Mouse (Mus musculus) kidney, embryonic 15.5 days (tissue): ENCODE results near the gene Ntm. TPM values are rescaled to one million over a fixed set of nuclear protein-coding genes. Genes with fewer than 3 reads are reported as not detected.

Experiments used
- ATAC-seq: fragments of 200-750 bp; cut with Nextera tagmentation; replicated peaks from 2 replicates; pipeline ENCODE4 v1.8.0; 2017; ENCODE audit warnings: moderate TSS enrichment; ENCODE audit not compliant: low FRiP score
- H3K27ac ChIP-seq: fragments of 300-500 bp; sonication (generic); 2 replicates; pipeline ENCODE4 v1.5.1; 2015; ENCODE audit warnings: mild to moderate bottlenecking, inconsistent platforms
- H3K27me3 ChIP-seq: fragments of 300-500 bp; sonication (generic); 2 replicates; pipeline ENCODE4 v1.6.1; 2015; ENCODE audit warnings: inconsistent platforms
- H3K36me3 ChIP-seq: fragments of 300-500 bp; sonication (generic); 2 replicates; pipeline ENCODE4 v1.6.1; 2015; ENCODE audit warnings: inconsistent platforms
- H3K4me1 ChIP-seq: fragments of 300-500 bp; sonication (generic); 2 replicates; pipeline ENCODE4 v1.6.1; 2015; ENCODE audit warnings: inconsistent platforms
- H3K4me2 ChIP-seq: fragments of 300-500 bp; sonication (generic); 2 replicates; pipeline ENCODE4 v1.6.1; 2015; ENCODE audit warnings: moderate library complexity, mild to moderate bottlenecking, inconsistent platforms
- H3K4me3 ChIP-seq: fragments of 300-500 bp; sonication (generic); replicated peaks from 2 replicates; pipeline ENCODE4 v1.5.1; 2015; ENCODE audit warnings: mild to moderate bottlenecking, inconsistent platforms
- H3K9ac ChIP-seq: fragments of 300-500 bp; sonication (generic); 2 replicates; pipeline ENCODE4 v1.6.1; 2015; ENCODE audit warnings: mild to moderate bottlenecking, inconsistent platforms
- H3K9me3 ChIP-seq: fragments of 300-500 bp; sonication (generic); replicated peaks from 2 replicates; pipeline ENCODE4 v1.6.1; 2016; ENCODE audit warnings: inconsistent platforms
- WGBS: fragments of 180-500 bp; shearing (Covaris S2); methylation state at CpG from one replicate; pipeline ENCODE4 v1.1.7; 2015; ENCODE audit warnings: mixed read lengths; 5-methylcytosine and 5-hydroxymethylcytosine counted together
- polyA plus RNA-seq: library from polyadenylated mRNA; unstranded; fragments of >200 nt; fragmentation: Nextera tagmentation; extraction: Ambion mirVana; gene quantifications from 2 replicates; pipeline ENCODE4 v1.2.1, GENCODE M21; 2015

The Ntm gene
- polyA plus RNA-seq, 1 experiment from 2014 or later: 45.5 TPM

DNA sequence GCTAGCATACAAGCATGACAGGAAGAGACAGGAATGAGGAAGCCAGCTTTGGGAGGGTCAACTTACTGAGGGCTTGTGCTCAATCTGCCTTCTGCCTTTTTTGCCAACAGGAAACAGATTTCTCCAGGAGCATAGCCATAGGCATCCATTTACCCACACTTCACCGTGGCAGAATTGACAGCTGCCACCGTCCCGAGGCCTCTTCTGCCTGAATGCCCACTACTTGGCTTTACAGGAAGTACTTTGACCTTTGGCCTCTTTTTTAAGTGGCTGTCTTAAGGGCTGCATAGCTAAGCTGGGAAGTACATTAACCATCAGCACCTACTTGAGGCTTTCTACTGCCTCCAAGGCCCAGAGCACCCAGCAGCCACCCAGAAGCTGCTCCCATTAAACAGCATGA lies 226.9 kb downstream of the Ntm start:
- Histone ChIP-seq H3K27ac (no peak overlapping the region), H3K27me3 (no peaks in the 10 kb centered on the region), H3K4me3 (no peak overlapping the region), H3K36me3 (no peaks in the 10 kb centered on the region), H3K9me3 (no peaks in the 10 kb centered on the region), H3K9ac (no peak overlapping the region), H3K4me1 (0 out of 2 replicates have a peak, but pooled peaks cover 13% of the 10 kb centered on the region), H3K4me2 (no peak overlapping the region)
- 12% methylated on average over 3 of the region's 3 CpGs for WGBS
- no peak for ATAC-seq

DNA sequence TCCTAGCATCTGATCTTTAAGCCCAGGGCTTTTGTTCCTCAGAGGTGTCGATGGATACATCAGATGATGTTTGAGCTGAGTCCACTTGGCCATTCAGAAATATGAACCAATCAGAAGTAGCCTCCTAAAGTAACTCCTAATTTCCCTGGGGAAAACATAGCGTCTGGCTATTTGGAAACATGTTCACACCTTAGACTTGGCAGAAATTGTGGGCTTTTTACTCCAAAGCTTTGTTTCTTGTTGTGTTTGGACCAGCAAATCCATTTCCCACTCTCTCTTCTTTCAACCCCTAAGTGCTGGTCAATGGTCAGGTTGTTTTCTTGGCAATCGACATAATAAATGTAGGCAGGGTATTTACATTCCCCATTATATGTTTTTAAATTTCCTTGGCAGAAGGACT lies 230.0 kb downstream of the Ntm start:
- Histone ChIP-seq H3K27me3 (no peaks in the 10 kb centered on the region), H3K9me3 (no peaks in the 10 kb centered on the region), H3K4me2 (no peak overlapping the region), H3K27ac (no peak overlapping the region), H3K9ac (no peak overlapping the region), H3K36me3 (no peaks in the 10 kb centered on the region), H3K4me3 (no peak overlapping the region), H3K4me1 (0 out of 2 replicates have a peak, but pooled peaks cover 9% of the 10 kb centered on the region)
- ATAC-seq: no peak
- WGBS: 76% methylated on average over 3 of the region's 3 CpGs

DNA sequence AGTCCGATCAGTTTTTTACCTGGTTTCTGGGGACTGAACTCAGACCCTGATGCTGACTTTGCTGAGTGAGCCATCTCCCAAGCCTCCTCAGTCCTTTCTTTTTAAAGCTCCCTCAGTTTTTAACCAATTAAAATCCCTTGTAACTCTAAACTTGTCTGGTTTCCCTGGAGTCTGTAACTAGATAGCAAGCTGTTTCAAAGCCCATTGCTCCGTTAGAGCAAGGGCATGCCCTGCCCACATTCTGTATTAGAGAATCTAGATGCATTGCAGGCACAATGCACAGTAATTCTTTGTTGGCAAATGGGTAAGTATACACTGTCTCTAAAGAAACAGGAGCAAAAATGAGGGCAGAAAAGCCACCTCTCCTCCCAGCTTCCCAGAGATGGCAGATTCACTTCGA lies 231.3 kb downstream of the Ntm start:
- Histone ChIP-seq H3K4me1 (0 out of 2 replicates have a peak, but pooled peaks cover 9% of the 10 kb centered on the region), H3K9me3 (no peaks in the 10 kb centered on the region), H3K9ac (no peak overlapping the region), H3K36me3 (no peaks in the 10 kb centered on the region), H3K4me2 (no peak overlapping the region), H3K27ac (no peak overlapping the region), H3K4me3 (no peak overlapping the region), H3K27me3 (no peaks in the 10 kb centered on the region)
- 37% methylated on average over 3 of the region's 3 CpGs for WGBS
- ATAC-seq: peak; percentile 64

DNA sequence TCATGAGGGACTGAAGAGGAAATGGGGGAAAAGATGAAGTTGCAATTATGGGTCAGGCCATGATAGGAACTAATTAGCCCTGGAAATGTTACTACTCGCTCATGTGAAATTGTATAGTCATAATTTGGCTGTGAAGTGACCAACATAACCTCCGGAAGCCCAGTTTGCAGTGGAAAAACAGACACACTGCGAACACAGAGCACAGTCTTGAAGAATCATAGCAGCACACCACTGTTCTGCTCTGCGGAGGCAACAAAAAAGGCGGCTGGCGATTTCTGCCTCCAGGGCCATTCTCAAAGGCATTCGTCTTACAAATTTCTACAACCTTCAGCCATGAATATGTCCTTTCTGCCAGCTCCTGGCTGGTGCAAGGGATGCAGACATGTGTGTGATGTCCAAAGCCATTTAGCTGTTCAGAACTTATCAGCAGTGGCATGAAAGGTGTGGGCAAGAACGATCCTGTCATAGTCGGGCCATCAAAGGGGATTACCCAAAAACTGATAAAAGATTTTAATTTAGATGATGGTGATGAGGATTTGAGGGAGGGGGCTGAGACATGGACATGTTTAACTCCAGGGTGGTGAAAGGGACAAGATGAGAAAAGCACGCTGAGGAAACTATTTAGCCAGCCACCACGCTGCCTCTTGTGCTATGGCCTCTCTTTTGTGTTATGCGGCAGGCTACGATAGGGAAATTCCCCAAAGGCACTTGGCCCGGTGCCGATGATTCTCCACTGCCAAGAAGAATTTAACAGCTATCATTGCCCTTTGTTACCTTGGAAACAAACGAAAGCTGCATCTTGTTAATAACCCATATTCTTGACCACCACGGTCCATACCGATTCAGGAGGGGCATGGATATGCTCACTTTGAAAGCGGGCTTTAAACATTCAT lies 235.2 kb downstream of the Ntm start:
- Histone ChIP-seq H3K4me3 (no peak overlapping the region), H3K4me1 (0 out of 2 replicates have a peak, but pooled peaks cover 2% of the 10 kb centered on the region), H3K4me2 (no peak overlapping the region), H3K9me3 (no peaks in the 10 kb centered on the region), H3K27ac (no peak overlapping the region), H3K27me3 (no peaks in the 10 kb centered on the region), H3K36me3 (no peaks in the 10 kb centered on the region), H3K9ac (no peak overlapping the region)
- no peak for ATAC-seq
- whole genome bisulfite sequencing: 82% methylated on average over 19 of the region's 19 CpGs

DNA sequence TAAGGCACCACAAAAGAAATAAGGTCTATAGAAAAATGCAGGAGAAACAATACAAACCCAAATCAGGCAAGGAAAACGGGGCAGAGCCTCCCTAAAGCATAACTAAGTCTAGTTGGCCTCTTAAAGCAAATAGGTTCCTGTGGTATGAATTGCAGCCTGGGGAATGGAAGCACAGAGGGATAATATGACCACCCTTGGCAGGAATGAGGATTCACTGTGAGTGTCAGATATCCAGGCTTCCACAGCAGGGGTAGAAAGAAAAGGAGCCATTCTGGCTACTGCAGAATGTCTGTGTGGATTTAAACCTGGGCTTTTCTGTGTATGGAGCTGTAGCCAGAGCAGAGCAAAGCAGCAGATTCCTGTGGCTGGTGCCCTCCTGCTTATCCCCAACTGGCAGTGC lies 241.5 kb downstream of the Ntm start:
- no peak overlapping the region for H3K4me3 ChIP-seq

DNA sequence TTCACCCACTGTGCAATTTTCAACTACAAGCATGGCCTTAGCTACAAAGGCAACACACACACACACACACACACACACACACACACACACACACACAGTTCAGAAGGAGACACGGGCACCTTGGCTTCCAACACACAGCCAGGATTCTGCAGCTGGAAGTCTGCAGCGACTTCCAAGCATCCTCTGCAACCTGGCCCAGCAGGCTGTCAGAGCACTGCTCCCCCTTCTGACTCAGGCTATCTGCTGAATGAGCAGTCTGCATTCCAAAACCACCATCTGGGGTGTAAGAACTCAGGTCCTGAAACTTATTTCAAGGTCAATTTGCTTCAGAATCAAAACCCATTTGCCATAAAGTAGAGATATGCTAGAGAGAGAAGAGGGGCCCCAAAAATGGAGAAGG lies 246.1 kb downstream of the Ntm start:
- no peak overlapping the region for H3K9ac ChIP-seq
- no peaks in the 10 kb centered on the region for H3K4me1 ChIP-seq
- H3K27me3 ChIP-seq: no peaks in the 10 kb centered on the region
- no peak overlapping the region for H3K4me3 ChIP-seq
- no peak for ATAC-seq
- no peaks in the 10 kb centered on the region for H3K36me3 ChIP-seq
- no peak overlapping the region for H3K27ac ChIP-seq
- H3K4me2 ChIP-seq: no peak overlapping the region
- WGBS: 55% methylated on average over 2 of the region's 2 CpGs
- no peaks in the 10 kb centered on the region for H3K9me3 ChIP-seq

More for the DNA sequence above, 241.5 kb downstream of the Ntm start:
- Histone ChIP-seq H3K9me3 (no peaks in the 10 kb centered on the region), H3K36me3 (no peaks in the 10 kb centered on the region), H3K27ac (no peak overlapping the region), H3K4me1 (no peaks in the 10 kb centered on the region), H3K4me2 (no peak overlapping the region), H3K9ac (no peak overlapping the region), H3K27me3 (no peaks in the 10 kb centered on the region)
- 33% methylated on average over 1 of the region's 1 CpGs for WGBS
- ATAC-seq: no peak

DNA sequence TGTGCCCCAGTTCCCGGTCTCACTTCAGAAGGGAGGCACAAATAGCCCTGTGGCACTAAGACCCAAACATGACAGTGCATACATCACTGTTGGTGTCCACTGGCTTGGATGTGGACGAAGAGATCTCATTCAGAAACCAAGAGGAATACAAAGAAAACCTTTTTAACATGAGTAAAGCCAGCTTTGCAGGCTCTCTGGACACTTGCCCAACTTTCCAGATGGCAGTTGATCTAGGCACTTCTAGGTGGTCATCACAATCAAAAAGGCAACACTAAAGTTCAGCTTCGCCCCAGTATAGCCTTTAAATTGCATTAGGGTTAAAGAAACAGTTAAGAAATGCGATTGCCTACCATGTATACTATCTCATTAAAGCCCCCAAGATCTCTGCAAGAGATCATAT lies 264.7 kb downstream of the Ntm start:
- ATAC-seq: no peak
- WGBS: 78% methylated on average over 4 of the region's 4 CpGs
- Histone ChIP-seq H3K4me2 (no peak overlapping the region), H3K9me3 (no peaks in the 10 kb centered on the region), H3K9ac (no peak overlapping the region), H3K27ac (no peak overlapping the region), H3K27me3 (no peaks in the 10 kb centered on the region), H3K36me3 (no peaks in the 10 kb centered on the region), H3K4me3 (no peak overlapping the region), H3K4me1 (peaks cover 3% of the 10 kb centered on the region; the same call in 1 of the 2 replicates)

DNA sequence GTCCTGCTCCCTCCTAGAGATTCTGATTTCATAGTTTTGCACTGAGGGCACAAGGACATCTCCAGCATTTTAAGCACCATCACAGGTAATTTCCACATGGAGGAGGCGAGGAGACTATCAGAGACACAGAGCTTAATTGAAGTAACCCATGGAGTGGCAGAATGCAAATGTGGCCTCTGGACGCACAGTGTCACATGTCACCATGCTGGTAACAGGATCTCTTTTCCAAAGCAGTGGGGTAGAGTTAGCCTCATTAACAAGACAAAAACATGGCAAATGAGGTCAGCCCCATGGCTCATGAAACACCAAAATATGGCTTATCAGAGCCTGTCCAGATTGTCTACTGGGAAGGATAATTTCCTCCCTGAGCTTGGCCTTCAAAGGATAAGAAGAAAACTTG lies 268.8 kb downstream of the Ntm start:
- Histone ChIP-seq H3K4me3 (no peak overlapping the region), H3K27ac (no peak overlapping the region), H3K36me3 (no peaks in the 10 kb centered on the region), H3K9me3 (no peaks in the 10 kb centered on the region), H3K4me1 (peaks cover 3% of the 10 kb centered on the region; the same call in 1 of the 2 replicates), H3K9ac (no peak overlapping the region), H3K4me2 (no peak overlapping the region), H3K27me3 (no peaks in the 10 kb centered on the region)
- ATAC-seq: no peak
- WGBS: 44% methylated on average over 2 of the region's 2 CpGs

DNA sequence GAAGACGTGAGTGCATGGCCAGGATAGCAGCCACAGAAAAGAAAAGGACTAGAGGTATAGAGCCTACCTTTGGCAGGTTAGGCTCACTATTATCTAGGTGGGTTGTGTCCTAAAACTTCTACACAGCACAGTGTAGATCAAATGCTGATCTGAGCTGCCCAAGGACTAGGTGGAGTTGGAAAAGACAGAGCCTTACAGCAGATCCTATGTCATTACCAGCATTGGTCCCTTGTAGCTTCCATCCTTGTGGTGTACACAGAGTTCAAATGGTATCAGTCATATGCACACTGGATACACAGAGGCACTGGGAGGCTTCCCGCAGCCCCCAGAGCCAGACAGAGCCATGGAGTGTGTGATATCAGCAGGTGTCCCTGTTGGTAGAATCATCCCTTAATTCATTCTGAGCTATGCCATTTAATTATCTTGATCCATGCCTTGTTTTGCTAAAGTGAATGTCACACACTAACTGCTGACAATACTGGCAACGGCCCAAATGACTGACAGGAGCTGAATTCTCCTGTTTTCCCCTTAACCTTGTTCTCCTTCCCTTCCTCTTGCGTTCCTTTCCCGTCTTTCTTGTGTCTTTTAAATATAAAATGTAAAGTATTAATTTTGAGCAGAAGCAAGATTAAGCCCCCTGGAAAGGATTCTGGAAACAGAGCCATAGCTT lies 271.6 kb downstream of the Ntm start:
- WGBS: 82% methylated on average over 5 of the region's 5 CpGs

DNA sequence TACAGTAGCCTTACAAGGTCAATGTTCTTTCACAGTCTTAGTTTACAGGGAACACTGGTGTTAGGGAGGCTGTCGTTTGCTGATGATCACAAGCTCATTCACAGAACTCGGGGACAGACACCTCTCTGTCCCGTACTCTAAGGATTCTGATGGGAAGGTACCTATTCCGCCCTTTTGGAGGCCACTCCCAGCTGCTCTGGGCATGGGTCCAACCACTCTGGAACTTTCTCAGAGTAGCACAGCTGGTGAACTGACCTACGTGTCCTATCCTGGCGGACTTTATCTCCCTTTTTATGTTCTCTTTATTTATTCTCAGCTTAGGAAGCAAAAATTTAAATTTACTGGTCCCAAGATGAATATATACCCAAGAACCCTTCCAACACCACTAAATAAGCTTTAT lies 280.7 kb downstream of the Ntm start:
- 0 out of 2 replicates have a peak, but pooled peaks cover 3% of the 10 kb centered on the region for H3K4me1 ChIP-seq
- H3K9ac ChIP-seq: no peak overlapping the region
- H3K4me3 ChIP-seq: no peak overlapping the region
- no peak for ATAC-seq
- no peaks in the 10 kb centered on the region for H3K27me3 ChIP-seq
- H3K9me3 ChIP-seq: no peaks in the 10 kb centered on the region
- no peak overlapping the region for H3K27ac ChIP-seq
- no peaks in the 10 kb centered on the region for H3K36me3 ChIP-seq
- 53% methylated on average over 6 of the region's 6 CpGs for WGBS
- no peak overlapping the region for H3K4me2 ChIP-seq

More for the DNA sequence above, 271.6 kb downstream of the Ntm start:
- Histone ChIP-seq H3K4me1 (peaks cover 3% of the 10 kb centered on the region; the same call in 1 of the 2 replicates), H3K4me2 (no peak overlapping the region), H3K27me3 (no peaks in the 10 kb centered on the region), H3K9ac (no peak overlapping the region), H3K4me3 (no peak overlapping the region), H3K9me3 (no peaks in the 10 kb centered on the region), H3K36me3 (no peaks in the 10 kb centered on the region), H3K27ac (no peak overlapping the region)
- ATAC-seq: no peak

DNA sequence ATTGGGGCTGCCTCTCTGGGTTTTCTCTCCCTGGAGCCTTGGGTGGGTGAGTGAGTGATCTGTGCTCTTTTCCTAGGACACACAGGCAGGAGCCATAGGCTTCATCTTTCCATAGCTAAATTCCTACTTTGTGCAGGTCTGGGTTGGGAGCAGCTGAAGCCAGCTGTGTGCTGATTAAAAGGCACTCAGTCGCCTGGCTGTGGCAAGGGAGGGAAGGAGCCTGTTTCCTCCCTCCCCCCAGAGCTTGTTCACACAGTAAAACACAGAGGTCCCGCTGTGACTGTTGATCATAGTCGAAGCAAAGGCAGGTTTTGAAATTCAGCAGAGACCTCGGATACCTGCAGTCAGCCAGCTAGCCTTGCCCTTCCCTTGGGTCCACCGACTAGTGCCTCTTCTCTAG lies 282.3 kb downstream of the Ntm start:
- Histone ChIP-seq H3K36me3 (no peaks in the 10 kb centered on the region), H3K4me2 (no peak overlapping the region), H3K9ac (no peak overlapping the region), H3K27me3 (no peaks in the 10 kb centered on the region), H3K27ac (no peak overlapping the region), H3K4me3 (no peak overlapping the region), H3K9me3 (no peaks in the 10 kb centered on the region), H3K4me1 (0 out of 2 replicates have a peak, but pooled peaks cover 3% of the 10 kb centered on the region)
- WGBS: 13% methylated on average over 5 of the region's 5 CpGs
- no peak for ATAC-seq

DNA sequence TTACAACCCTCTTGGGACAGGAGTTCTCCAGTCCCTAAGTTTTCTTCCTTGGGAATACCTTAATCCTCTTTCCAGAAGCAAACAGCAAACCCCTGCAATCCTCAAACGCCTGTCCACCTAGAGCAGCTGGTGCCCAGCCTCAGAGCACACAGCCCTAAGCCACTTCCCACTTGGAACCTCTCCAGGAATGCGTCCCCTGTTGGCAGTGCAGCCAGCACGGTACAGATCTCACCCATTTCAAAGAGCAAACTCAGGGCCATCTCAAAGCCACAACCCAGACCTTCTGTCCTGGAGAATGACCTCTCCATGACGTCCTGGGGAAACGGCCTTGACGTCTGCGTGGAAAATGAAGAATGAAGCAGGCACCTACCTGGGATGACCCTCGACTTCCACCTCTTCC lies 289.0 kb downstream of the Ntm start:
- no peak for ATAC-seq
- no peaks in the 10 kb centered on the region for H3K27me3 ChIP-seq
- 52% methylated on average over 8 of the region's 8 CpGs for WGBS

More for the DNA sequence above, 289.0 kb downstream of the Ntm start:
- H3K4me3 ChIP-seq: no peak overlapping the region
- H3K36me3 ChIP-seq: no peaks in the 10 kb centered on the region
- H3K4me2 ChIP-seq: no peak overlapping the region
- no peaks in the 10 kb centered on the region for H3K9me3 ChIP-seq
- no peak overlapping the region for H3K9ac ChIP-seq
- no peak overlapping the region for H3K27ac ChIP-seq
- no peaks in the 10 kb centered on the region for H3K4me1 ChIP-seq
